Mouse (Mus musculus) bone marrow macrophage, adult 2 months (primary cell): Measurements from ENCODE around the gene Gsta1.
"Not testable (repeated sequence)": the region's sequence is repeated elsewhere in the genome, so short reads cannot be mapped to it uniquely, and the experiment has no call there.

Experiments used
- CTCF ChIP-seq: IDR thresholded peaks from 2 replicates; pipeline ENCODE4 v1.5.1; 2012; ENCODE audit warnings: low read depth, mild to moderate bottlenecking, low read length, moderate library complexity
- POLR2A ChIP-seq: IDR thresholded peaks from 2 replicates; pipeline ENCODE4 v1.6.1; 2012; ENCODE audit warnings: mild to moderate bottlenecking, low read depth, low read length, borderline replicate concordance

DNA sequence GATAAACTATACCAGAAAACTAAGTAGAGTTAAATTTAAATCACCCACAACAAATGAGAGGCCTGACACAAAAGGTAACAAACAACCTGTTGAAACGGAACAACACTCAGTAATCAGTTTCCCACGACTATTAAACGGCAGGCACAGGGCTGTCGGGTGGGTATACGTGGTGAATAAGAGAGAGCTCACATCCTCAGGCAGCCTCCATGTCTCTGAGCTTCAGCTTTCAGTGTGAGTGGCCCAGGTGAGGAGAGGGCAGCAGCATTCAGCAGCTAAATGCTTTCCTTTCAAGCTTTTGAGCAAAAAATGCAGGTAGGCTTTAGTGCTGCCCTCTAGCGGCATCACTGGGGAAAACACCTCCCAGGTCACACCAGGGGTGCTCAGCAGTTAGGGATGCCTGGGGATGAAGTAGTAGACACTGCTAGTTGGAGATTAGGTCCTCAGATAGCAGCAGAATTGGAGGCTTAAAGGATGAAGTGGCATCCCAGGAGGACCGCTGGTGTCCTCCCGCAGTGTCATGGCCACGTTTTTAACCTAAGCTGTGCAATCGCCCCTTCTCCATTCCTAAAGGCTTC is 2.8 kb downstream of the Gsta1 start:
- not testable (repeated sequence) for TF ChIP-seq CTCF, POLR2A
